Mouse (Mus musculus): ENCODE measurements around the gene Arhgdig. TPM values are rescaled to one million over a fixed set of nuclear protein-coding genes. Genes with fewer than 3 reads are reported as not detected.

The Arhgdig gene
- polyA plus RNA-seq, 1 experiment from 2014 or later = 4.7 TPM

GRCm38 (mm10) chr17:26221508-26221907 lies 13.9 kb upstream of the Arhgdig start:
- H3K4me3 ChIP-seq (ENCODE audit: low read depth, low read length) = no peak overlapping the region
- H3K36me3 ChIP-seq (ENCODE audit: control insufficient read depth, insufficient read depth, low read length) = no peaks in the 10 kb centered on the region
- H3K27ac ChIP-seq (ENCODE audit: low read depth, low read length) = no peak overlapping the region
- WGBS = 77% methylated on average over 2 of the region's 2 CpGs
- no peak overlapping the region for H3K4me2 ChIP-seq (ENCODE audit: low read depth, low read length, severe bottlenecking)
- no peaks in the 10 kb centered on the region for H3K9me3 ChIP-seq (ENCODE audit: control insufficient read depth, low read length)
- no peaks in the 10 kb centered on the region for H3K4me1 ChIP-seq (replicated peaks; ENCODE audit: control insufficient read depth, insufficient read depth, low read length)
- no peak overlapping the region for H3K9ac ChIP-seq (ENCODE audit: low read length)
- no peak for DNase-seq (ENCODE audit: low spot score)
- H3K27me3 ChIP-seq (ENCODE audit: control insufficient read depth, insufficient read depth, low read length) = no peaks in the 10 kb centered on the region
- ATAC-seq (replicated peaks; ENCODE audit: low FRiP score) = no peak

GRCm38 (mm10) chr17:26212681-26213080 lies 5.1 kb upstream of the Arhgdig start:
- ATAC-seq (replicated peaks; ENCODE audit: low FRiP score) = no peak
- DNase-seq (ENCODE audit: low spot score) = no peak
- no peaks in the 10 kb centered on the region for H3K36me3 ChIP-seq (ENCODE audit: control insufficient read depth, insufficient read depth, low read length)
- 83% methylated on average over 11 of the region's 11 CpGs for WGBS
- H3K4me3 ChIP-seq (ENCODE audit: low read depth, low read length) = no peak overlapping the region
- no peaks in the 10 kb centered on the region for H3K9me3 ChIP-seq (ENCODE audit: control insufficient read depth, low read length)
- no peaks in the 10 kb centered on the region for H3K27me3 ChIP-seq (ENCODE audit: control insufficient read depth, insufficient read depth, low read length)
- no peak overlapping the region for H3K4me2 ChIP-seq (ENCODE audit: low read depth, low read length, severe bottlenecking)
- H3K4me1 ChIP-seq (replicated peaks; ENCODE audit: control insufficient read depth, insufficient read depth, low read length) = no peaks in the 10 kb centered on the region
- H3K9ac ChIP-seq (ENCODE audit: low read length) = no peak overlapping the region
- no peak overlapping the region for H3K27ac ChIP-seq (ENCODE audit: low read depth, low read length)

- Histone ChIP-seq H3K4me3 (ENCODE audit: low read depth, low read length) (no peak overlapping the region), H3K4me1 (replicated peaks; ENCODE audit: control insufficient read depth, insufficient read depth, low read length) (no peaks in the 10 kb centered on the region), H3K4me2 (ENCODE audit: low read depth, low read length, severe bottlenecking) (no peak overlapping the region), H3K9ac (ENCODE audit: low read length) (no peak overlapping the region), H3K27me3 (ENCODE audit: control insufficient read depth, insufficient read depth, low read length) (no peaks in the 10 kb centered on the region), H3K27ac (ENCODE audit: low read depth, low read length) (no peak overlapping the region), H3K36me3 (ENCODE audit: control insufficient read depth, insufficient read depth, low read length) (no peaks in the 10 kb centered on the region), H3K9me3 (ENCODE audit: control insufficient read depth, low read length) (no peaks in the 10 kb centered on the region)
- ATAC-seq (replicated peaks; ENCODE audit: low FRiP score) (no peak), DNase-seq (ENCODE audit: low spot score) (no peak)
- WGBS = 89% methylated on average over 7 of the region's 7 CpGs
Observed at GRCm38 (mm10) chr17:26212241-26212640, 4.7 kb upstream of the Arhgdig start.

GRCm38 (mm10) chr17:26206392-26206791 lies 1.2 kb downstream of the Arhgdig start:
- DNase-seq (ENCODE audit: low spot score) (no peak), ATAC-seq (replicated peaks; ENCODE audit: low FRiP score) (no peak)
- H3K9ac ChIP-seq (ENCODE audit: low read length) = no peak overlapping the region
- 44% methylated on average over 1 of the region's 1 CpGs for WGBS
- H3K36me3 ChIP-seq (ENCODE audit: control insufficient read depth, insufficient read depth, low read length) = no peaks in the 10 kb centered on the region
- no peaks in the 10 kb centered on the region for H3K9me3 ChIP-seq (ENCODE audit: control insufficient read depth, low read length)
- H3K4me2 ChIP-seq (ENCODE audit: low read depth, low read length, severe bottlenecking) = no peak overlapping the region
- no peak overlapping the region for H3K27ac ChIP-seq (ENCODE audit: low read depth, low read length)
- H3K27me3 ChIP-seq (ENCODE audit: control insufficient read depth, insufficient read depth, low read length) = peaks cover 28% of the 10 kb centered on the region
- no peak overlapping the region for H3K4me3 ChIP-seq (ENCODE audit: low read depth, low read length)
- peaks cover 11% of the 10 kb centered on the region; the same call in 1 of the 2 replicates for H3K4me1 ChIP-seq (replicated peaks; ENCODE audit: control insufficient read depth, insufficient read depth, low read length)

- H3K9me3 ChIP-seq (ENCODE audit: control insufficient read depth, low read length) = no peaks in the 10 kb centered on the region
- H3K4me3 ChIP-seq (ENCODE audit: low read depth, low read length) = no peak overlapping the region
- H3K4me2 ChIP-seq (ENCODE audit: low read depth, low read length, severe bottlenecking) = no peak overlapping the region
- no peak overlapping the region for H3K27ac ChIP-seq (ENCODE audit: low read depth, low read length)
- WGBS = 32% methylated on average over 11 of the region's 11 CpGs
- H3K36me3 ChIP-seq (ENCODE audit: control insufficient read depth, insufficient read depth, low read length) = no peaks in the 10 kb centered on the region
- no peak for DNase-seq (ENCODE audit: low spot score)
- no peak for ATAC-seq (replicated peaks; ENCODE audit: low FRiP score)
- no peak overlapping the region for H3K9ac ChIP-seq (ENCODE audit: low read length)
- H3K4me1 ChIP-seq (replicated peaks; ENCODE audit: control insufficient read depth, insufficient read depth, low read length) = peaks cover 17% of the 10 kb centered on the region
- peaks cover 43% of the 10 kb centered on the region for H3K27me3 ChIP-seq (ENCODE audit: control insufficient read depth, insufficient read depth, low read length)
Observed at GRCm38 (mm10) chr17:26204766-26205165, 2.8 kb downstream of the Arhgdig start.

GRCm38 (mm10) chr17:26203321-26203811 lies 4.2 kb downstream of the Arhgdig start:
- DNase-seq (ENCODE audit: low spot score) (no peak), ATAC-seq (replicated peaks; ENCODE audit: low FRiP score) (no peak)
- no peak overlapping the region; the same call in none of the 2 replicates for H3K9ac ChIP-seq (ENCODE audit: low read length)
- H3K36me3 ChIP-seq (ENCODE audit: control insufficient read depth, insufficient read depth, low read length) = no peaks in the 10 kb centered on the region
- peaks cover 17% of the 10 kb centered on the region for H3K4me1 ChIP-seq (replicated peaks; ENCODE audit: control insufficient read depth, insufficient read depth, low read length)
- H3K9me3 ChIP-seq (ENCODE audit: control insufficient read depth, low read length) = no peaks in the 10 kb centered on the region
- H3K4me2 ChIP-seq (ENCODE audit: low read depth, low read length, severe bottlenecking) = peak overlapping the region; percentile 74
- no peak overlapping the region for H3K27ac ChIP-seq (ENCODE audit: low read depth, low read length)
- H3K4me3 ChIP-seq (ENCODE audit: low read depth, low read length) = peak overlapping the region; percentile 34
- WGBS = under 1% methylated on average over 30 of the region's 30 CpGs
- H3K27me3 ChIP-seq (ENCODE audit: control insufficient read depth, insufficient read depth, low read length) = peaks cover 44% of the 10 kb centered on the region

- no peak within 1 kb of the TSS for H3K27ac ChIP-seq (ENCODE audit: low read depth, low read length)
- ATAC-seq (replicated peaks; ENCODE audit: low FRiP score) (0 out of 2 replicates have a peak, but pooled peaks have one; percentile 12), DNase-seq (ENCODE audit: low spot score) (no peak)
- H3K4me3 ChIP-seq (ENCODE audit: low read depth, low read length) = peak within 1 kb of the TSS; percentile 34
- no peaks in the 10 kb centered on the region for H3K9me3 ChIP-seq (ENCODE audit: control insufficient read depth, low read length)
- H3K4me1 ChIP-seq (replicated peaks; ENCODE audit: control insufficient read depth, insufficient read depth, low read length) = peaks cover 17% of the 10 kb centered on the region
- WGBS = 1% methylated on average over 21 of the region's 22 CpGs
- peak within 1 kb of the TSS; percentile 74 for H3K4me2 ChIP-seq (ENCODE audit: low read depth, low read length, severe bottlenecking)
- no peak within 1 kb of the TSS; the same call in none of the 2 replicates for H3K9ac ChIP-seq (ENCODE audit: low read length)
- peaks cover 44% of the 10 kb centered on the region for H3K27me3 ChIP-seq (ENCODE audit: control insufficient read depth, insufficient read depth, low read length)
- no peaks in the 10 kb centered on the region for H3K36me3 ChIP-seq (ENCODE audit: control insufficient read depth, insufficient read depth, low read length)
Observed at GRCm38 (mm10) chr17:26202737-26203136, 4.8 kb downstream of the Arhgdig start, which contains the start of gene Rgs11. Rgs11 (plus strand) TSS chr17:26202951.

GRCm38 (mm10) chr17:26201998-26202397 lies 5.6 kb downstream of the Arhgdig start:
- Histone ChIP-seq H3K4me3 (ENCODE audit: low read depth, low read length) (no peak overlapping the region), H3K4me1 (replicated peaks; ENCODE audit: control insufficient read depth, insufficient read depth, low read length) (peaks cover 17% of the 10 kb centered on the region), H3K27me3 (ENCODE audit: control insufficient read depth, insufficient read depth, low read length) (peaks cover 44% of the 10 kb centered on the region), H3K36me3 (ENCODE audit: control insufficient read depth, insufficient read depth, low read length) (no peaks in the 10 kb centered on the region), H3K9me3 (ENCODE audit: control insufficient read depth, low read length) (no peaks in the 10 kb centered on the region), H3K9ac (ENCODE audit: low read length) (no peak overlapping the region), H3K4me2 (ENCODE audit: low read depth, low read length, severe bottlenecking) (no peak overlapping the region), H3K27ac (ENCODE audit: low read depth, low read length) (no peak overlapping the region)
- ATAC-seq (replicated peaks; ENCODE audit: low FRiP score) (no peak), DNase-seq (ENCODE audit: low spot score) (no peak)

All from forebrain, embryonic 11.5 days (tissue).